Comparison of ENCODE assay signal across 8 mouse cellular contexts in genomic region chr11:97189645-97190044, GRCm38 (mm10). TPM values are rescaled to one million over a fixed set of nuclear protein-coding genes. Genes with fewer than 3 reads are reported as not detected.
DNase-seq lines count a peak whose midpoint lies in the region; ATAC-seq and TF ChIP-seq lines count a peak whose summit lies in the region.
"Not testable (repeated sequence)": the region's sequence is repeated elsewhere in the genome, so short reads cannot be mapped to it uniquely, and the experiment has no call there.

No protein-coding gene starts in this region.

- not testable (repeated sequence) for TF ChIP-seq POLR2A in MEL (IDR thresholded peaks at IDR 0.05; ENCODE audit: control insufficient read depth in 1 of 2, insufficient read depth in 1 of 2, low read depth in 1 of 2, low read length in 2 of 2, poor library complexity in 1 of 2); heart, adult 2 months (IDR thresholded peaks at IDR 0.05; ENCODE audit: insufficient read depth, low read depth, low read length); myocyte (IDR thresholded peaks at IDR 0.05; ENCODE audit: insufficient read length, low read depth)
- peak; percentile 27; the same call in 1 of the 2 replicates for TF ChIP-seq POLR2A in embryonic fibroblast, embryonic 13.5 days (IDR thresholded peaks at IDR 0.05; ENCODE audit: low read depth, low read length)

- H3K9me3 ChIP-seq in MEL (replicated peaks; ENCODE audit: insufficient read depth, low read length); hindbrain, embryonic 15.5 days; limb, embryonic 13.5 days; liver, postnatal 0 days (ENCODE audit: low read length): not testable (repeated sequence)

- intact Hi-C loops in heart, adult 2 months (cut with DNase I) = loop anchor here (5.0 to 10.0 kb wide), 3 partner anchors 123 to 515 kb away; partner anchors contain the start of genes Pcgf2 and Psmb3

- not testable (repeated sequence) for H3K4me3 ChIP-seq in MEL (ENCODE audit: control insufficient read depth in 1 of 2, insufficient read depth in 1 of 2, low read depth in 2 of 2, low read length in 2 of 2); embryonic fibroblast, embryonic 13.5 days (ENCODE audit: insufficient read depth, low read length); heart, adult 2 months; limb, embryonic 13.5 days; liver, postnatal 0 days (ENCODE audit: low read depth, low read length)
- H3K4me3 ChIP-seq in hindbrain, embryonic 15.5 days = peak overlapping the region; percentile 92; the same call in 1 of the 2 replicates
- peak overlapping the region; percentile 52 for H3K4me3 ChIP-seq in myocyte

- peak overlapping the region; percentile 95 for H3K9ac ChIP-seq in MEL (ENCODE audit: control insufficient read depth, low read depth, low read length, poor library complexity, severe bottlenecking)
- H3K9ac ChIP-seq in heart, adult 2 months (ENCODE audit: low read depth, low read length); hindbrain, embryonic 15.5 days; limb, embryonic 13.5 days: not testable (repeated sequence)
- H3K9ac ChIP-seq in liver, postnatal 0 days (replicated peaks) = 0 out of 2 replicates have a peak overlapping the region, but pooled peaks have one; percentile 74

- TF ChIP-seq CTCF in MEL (IDR thresholded peaks at IDR 0.05 in 2 of 3, conservative IDR thresholded peaks at IDR 0.05 in 1 of 3; ENCODE audit: control insufficient read depth in 1 of 3, insufficient read depth in 1 of 3, low read depth in 2 of 3, low read length in 3 of 3, poor library complexity in 1 of 3, severe bottlenecking in 1 of 3) = peak in 1 of 3 experiments; percentile 24; a peak in 2 of 6 replicates
- TF ChIP-seq CTCF in embryonic fibroblast, embryonic 13.5 days (IDR thresholded peaks at IDR 0.05; ENCODE audit: borderline replicate concordance, insufficient read depth, low read length); liver, postnatal 0 days (IDR thresholded peaks at IDR 0.05; ENCODE audit: low read depth): not testable (repeated sequence)
- 0 out of 2 replicates have a peak, but pooled peaks have one; percentile 13 for TF ChIP-seq CTCF in heart, adult 2 months (IDR thresholded peaks at IDR 0.05)

- WGBS in heart, adult 2 months = 85% methylated on average over 6 of the region's 6 CpGs
- WGBS in hindbrain, embryonic 15.5 days = 87% methylated on average over 6 of the region's 6 CpGs
- 92% methylated on average over 6 of the region's 6 CpGs for WGBS in limb, embryonic 13.5 days
- WGBS in liver, postnatal 0 days (ENCODE audit: insufficient replicate concordance) = 73% methylated on average over 6 of the region's 6 CpGs

- TF ChIP-seq RAD21 in MEL (IDR thresholded peaks at IDR 0.05; ENCODE audit: low read depth, low read length) = not testable (repeated sequence)

- peak; percentile 48 for DNase-seq in 416B (ENCODE audit: low read depth)
- peak; percentile 50 for DNase-seq in MEL (ENCODE audit: low read depth, low spot score)
- DNase-seq in heart, adult 2 months; liver, postnatal 0 days: not testable (repeated sequence)

- TF ChIP-seq EP300 in MEL (IDR thresholded peaks at IDR 0.05; ENCODE audit: low read depth in 1 of 2, low read length in 2 of 2); heart, adult 2 months (IDR thresholded peaks at IDR 0.05; ENCODE audit: insufficient read depth, low read depth, low read length); liver, postnatal 0 days (IDR thresholded peaks at IDR 0.05; ENCODE audit: low read depth): not testable (repeated sequence)

- peak overlapping the region; percentile 96 for H3K27ac ChIP-seq in MEL (ENCODE audit: control insufficient read depth, low read depth, low read length)
- not testable (repeated sequence) for H3K27ac ChIP-seq in embryonic fibroblast, embryonic 13.5 days (ENCODE audit: insufficient read depth, low read length); heart, adult 2 months; hindbrain, embryonic 15.5 days (replicated peaks); limb, embryonic 13.5 days; liver, postnatal 0 days (ENCODE audit: low read depth)

- not testable (repeated sequence) for H3ac ChIP-seq in myocyte (ENCODE audit: control insufficient read depth, insufficient read length)

- not testable (repeated sequence) for H3K27me3 ChIP-seq in MEL (ENCODE audit: control insufficient read depth in 1 of 2, insufficient read depth in 2 of 2, low read length in 2 of 2); heart, adult 2 months (ENCODE audit: control insufficient read depth, insufficient read depth, low read length); hindbrain, embryonic 15.5 days; limb, embryonic 13.5 days; liver, postnatal 0 days (ENCODE audit: insufficient read depth, low read length); myocyte (ENCODE audit: control insufficient read depth, insufficient read depth, insufficient read length)

- not testable (repeated sequence) for H3K4me2 ChIP-seq in hindbrain, embryonic 15.5 days
- peak overlapping the region; percentile 85; the same call in 1 of the 2 replicates for H3K4me2 ChIP-seq in limb, embryonic 13.5 days (replicated peaks)
- 0 out of 2 replicates have a peak overlapping the region, but pooled peaks have one; percentile 90 for H3K4me2 ChIP-seq in liver, postnatal 0 days (ENCODE audit: low read depth, low read length)
- peak overlapping the region; percentile 98 for H3K4me2 ChIP-seq in myocyte (ENCODE audit: low read depth)

- H3K36me3 ChIP-seq in MEL (ENCODE audit: control insufficient read depth in 1 of 2, insufficient read depth in 2 of 2, low read length in 2 of 2) = peaks cover 13 to 30% of the 10 kb centered on the region in 2 experiments
- H3K36me3 ChIP-seq in heart, adult 2 months (ENCODE audit: control insufficient read depth, insufficient read depth, low read length); hindbrain, embryonic 15.5 days; liver, postnatal 0 days (replicated peaks; ENCODE audit: insufficient read depth, low read length); myocyte (ENCODE audit: control insufficient read depth, insufficient read depth): not testable (repeated sequence)
- peaks cover 21% of the 10 kb centered on the region for H3K36me3 ChIP-seq in limb, embryonic 13.5 days

- ATAC-seq in hindbrain, embryonic 15.5 days (ENCODE audit: low FRiP score, low read depth); limb, embryonic 13.5 days (ENCODE audit: low FRiP score, low read depth); liver, postnatal 0 days: not testable (repeated sequence)

- peaks cover 5 to 17% of the 10 kb centered on the region in 2 experiments for H3K4me1 ChIP-seq in MEL (ENCODE audit: control insufficient read depth in 1 of 2, insufficient read depth in 2 of 2, low read length in 2 of 2)
- peaks cover 13% of the 10 kb centered on the region for H3K4me1 ChIP-seq in embryonic fibroblast, embryonic 13.5 days (ENCODE audit: control insufficient read depth, insufficient read depth, low read length)
- H3K4me1 ChIP-seq in heart, adult 2 months (ENCODE audit: control insufficient read depth, insufficient read depth, low read length) = not testable (repeated sequence)
- peaks cover 32% of the 10 kb centered on the region for H3K4me1 ChIP-seq in hindbrain, embryonic 15.5 days (replicated peaks)
- peaks cover 28% of the 10 kb centered on the region for H3K4me1 ChIP-seq in limb, embryonic 13.5 days
- H3K4me1 ChIP-seq in liver, postnatal 0 days (ENCODE audit: insufficient read depth) = peaks cover 27% of the 10 kb centered on the region

- peaks cover 35% of the 10 kb centered on the region for H3K79me2 ChIP-seq in MEL (ENCODE audit: control insufficient read depth, insufficient read depth, low read length, poor library complexity)
- not testable (repeated sequence) for H3K79me2 ChIP-seq in heart, adult 2 months (replicated peaks; ENCODE audit: control insufficient read depth, insufficient read depth, low read length)
- peaks cover 33% of the 10 kb centered on the region for H3K79me2 ChIP-seq in myocyte (ENCODE audit: control insufficient read depth, insufficient read depth)

RNA-seq across cellular contexts. Expression of gene Kpnb1, which starts 2.0 kb away (rescaled TPM):
- total RNA-seq in MEL (2012; rRNA removed) = 260 and 275 TPM in 2 replicates
- polyA plus RNA-seq in MEL (2012; ENCODE audit: insufficient read depth in 1 of 2, insufficient read length in 2 of 2, low read depth in 1 of 2, low replicate concordance in 2 of 2, missing spikeins in 1 of 2) (100 to 1,000 TPM; 237 to 463 TPM), myocyte (2012; fragmentation: generic; extraction: Trizol) (103 TPM)
- polyA plus RNA-seq in embryonic fibroblast, embryonic 13.5 days (2011; ENCODE audit: insufficient read length, low read depth, missing spikeins) = 272 and 280 TPM in 2 replicates
- 10 to 100 TPM; 71.7 to 80.8 TPM for total RNA-seq in heart, adult 2 months (2021)
- 22.1 and 43.5 TPM in 2 replicates for polyA plus RNA-seq in heart, adult 2 months (2012; rRNA removed)
- polyA plus RNA-seq in hindbrain, embryonic 15.5 days (2015; fragmentation: Nextera tagmentation; extraction: Ambion mirVana) = 31.8 and 33.9 TPM in 2 replicates
- polyA plus RNA-seq in limb, embryonic 13.5 days (2015; fragmentation: Nextera tagmentation; extraction: Ambion mirVana) = 57.3 and 59.2 TPM in 2 replicates
- 12.1 and 12.3 TPM in 2 replicates for polyA plus RNA-seq in liver, postnatal 0 days (2015; fragmentation: Nextera tagmentation; extraction: Ambion mirVana)

RNA-seq across cellular contexts. Expression of gene Tbkbp1, which starts 38.4 kb away (rescaled TPM):
- 10.3 and 11.7 TPM in 2 replicates for total RNA-seq in MEL (2012; rRNA removed)
- polyA plus RNA-seq in MEL (2012; ENCODE audit: insufficient read depth in 1 of 2, insufficient read length in 2 of 2, low read depth in 1 of 2, low replicate concordance in 2 of 2, missing spikeins in 1 of 2) (10 to 100 TPM in 1 of 2 experiments, not detected in 1; 33.5 TPM), myocyte (2012; fragmentation: generic; extraction: Trizol) (0.22 TPM)
- 12.1 and 13.6 TPM in 2 replicates for polyA plus RNA-seq in embryonic fibroblast, embryonic 13.5 days (2011; ENCODE audit: insufficient read length, low read depth, missing spikeins)
- total RNA-seq in heart, adult 2 months (2021) = 10 to 100 TPM; 12.1 to 12.2 TPM
- polyA plus RNA-seq in heart, adult 2 months (2012; rRNA removed) = 13.5 and 14.1 TPM in 2 replicates
- polyA plus RNA-seq in hindbrain, embryonic 15.5 days (2015; fragmentation: Nextera tagmentation; extraction: Ambion mirVana) = 10.3 and 11.1 TPM in 2 replicates
- 8.2 and 8.4 TPM in 2 replicates for polyA plus RNA-seq in limb, embryonic 13.5 days (2015; fragmentation: Nextera tagmentation; extraction: Ambion mirVana)
- polyA plus RNA-seq in liver, postnatal 0 days (2015; fragmentation: Nextera tagmentation; extraction: Ambion mirVana) = 1.6 and 1.8 TPM in 2 replicates
